Mouse (Mus musculus): ENCODE measurements at regions not wholly inside any gene's neighbourhood (a gene's known extent, or its start where the extent isn't known, plus 50 kb on each side); places are given as distances from the start of the nearest gene placed in this dataset.

DNA sequence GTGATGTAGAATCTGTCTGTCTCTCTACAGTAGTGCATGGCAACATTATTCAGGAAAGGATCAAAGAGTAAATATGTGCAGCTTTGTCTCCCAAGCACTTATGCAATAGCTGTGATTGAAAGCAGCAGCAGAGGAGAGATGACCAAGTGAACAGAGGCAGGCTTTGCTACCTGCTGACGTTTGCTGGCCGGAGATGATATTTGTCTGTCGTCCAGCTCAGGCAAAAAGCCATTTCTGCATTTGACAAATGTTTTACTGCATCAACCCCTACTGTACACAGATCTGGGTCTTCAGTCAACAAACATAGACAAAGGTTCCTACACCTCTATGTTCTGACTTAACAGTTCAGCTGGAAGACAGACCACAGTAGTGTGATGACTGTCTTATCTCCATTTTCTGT lies 166.3 kb upstream of the Ctbp2 start:
- TF ChIP-seq POLR2AphosphoS2 (IDR thresholded peaks at IDR 0.05; ENCODE audit: insufficient read length, low read depth) (no peak), MYOD1 (IDR thresholded peaks at IDR 0.05; ENCODE audit: control insufficient read depth in 1 of 3, insufficient read length in 2 of 3, low read depth in 2 of 3) (no peak), MAX (IDR thresholded peaks at IDR 0.05; ENCODE audit: low read depth) (no peak), TCF3 (IDR thresholded peaks at IDR 0.05; ENCODE audit: insufficient read length, low read depth) (no peak), POLR2A (IDR thresholded peaks at IDR 0.05; ENCODE audit: insufficient read length, low read depth) (no peak), USF1 (IDR thresholded peaks at IDR 0.05; ENCODE audit: low read depth) (no peak), MYOG (IDR thresholded peaks at IDR 0.05; ENCODE audit: control insufficient read depth in 1 of 3, insufficient read depth in 1 of 3, insufficient read length in 2 of 3, low read depth in 2 of 3) (no peak), TCF12 (IDR thresholded peaks at IDR 0.05; ENCODE audit: insufficient read depth, poor library complexity, severe bottlenecking) (no peak), E2F4 (IDR thresholded peaks at IDR 0.05; ENCODE audit: insufficient read depth) (no peak), REST (IDR thresholded peaks at IDR 0.05; ENCODE audit: insufficient read depth, insufficient read length) (no peak), CEBPB (IDR thresholded peaks at IDR 0.05; ENCODE audit: insufficient read depth, poor library complexity, severe bottlenecking) (no peak)
